Mouse (Mus musculus): ENCODE measurements around the gene Mknk1. TPM values are rescaled to one million over a fixed set of nuclear protein-coding genes. Genes with fewer than 3 reads are reported as not detected.

Gene Mknk1
- polyA plus RNA-seq, 1 experiment from 2014 or later: 43.1 TPM

DNA sequence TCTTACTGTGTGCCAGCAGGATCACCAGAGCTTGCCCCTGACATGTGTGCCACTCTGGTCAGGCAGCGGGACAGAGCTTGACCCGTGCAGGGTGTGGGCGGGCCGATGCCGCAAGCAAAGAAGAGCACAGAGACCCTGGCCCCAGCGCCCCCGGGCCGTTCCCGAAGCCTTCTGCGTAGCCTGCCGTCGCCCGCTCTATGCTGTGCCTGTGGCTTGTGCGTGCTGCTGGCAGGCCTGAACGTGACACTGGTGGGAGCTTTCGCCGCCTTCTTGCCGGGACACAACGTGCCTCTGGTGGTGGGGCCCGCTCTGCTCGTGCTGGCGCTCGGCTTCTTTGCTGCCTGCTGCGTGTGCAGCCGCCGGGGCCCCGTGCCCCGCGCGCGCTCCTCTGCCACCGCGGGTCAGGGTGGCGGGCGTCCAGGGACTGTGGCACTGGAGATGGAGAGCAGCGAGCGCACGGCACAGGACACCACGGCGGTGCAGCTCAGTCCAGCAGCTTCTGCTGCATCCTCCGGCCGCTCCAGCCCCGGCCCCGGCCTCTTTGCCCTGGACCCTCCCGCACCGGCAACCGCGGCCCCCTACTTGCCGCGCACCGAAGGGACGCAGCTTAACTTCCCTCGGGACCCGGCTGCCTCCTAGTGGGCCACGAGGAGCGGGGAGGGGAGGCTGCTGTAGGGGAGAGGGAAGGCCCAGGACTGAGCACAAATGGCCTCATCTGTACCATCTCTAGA lies 59.1 kb downstream of the Mknk1 start:
- H3K27ac ChIP-seq: no peak overlapping the region
- H3K36me3 ChIP-seq: no peaks in the 10 kb centered on the region
- H3K4me3 ChIP-seq (replicated peaks): peak overlapping the region; percentile 39
- peaks cover 53% of the 10 kb centered on the region for H3K27me3 ChIP-seq (replicated peaks)
- peaks cover 8% of the 10 kb centered on the region for H3K4me1 ChIP-seq
- H3K4me2 ChIP-seq: peak overlapping the region; percentile 77
- 1% methylated on average over 51 of the region's 56 CpGs for WGBS
- no peaks in the 10 kb centered on the region for H3K9me3 ChIP-seq
- 0 out of 2 replicates have a peak, but pooled peaks have one; percentile 48 for ATAC-seq (ENCODE audit: insufficient read depth, low FRiP score, low read depth)
- H3K9ac ChIP-seq: no peak overlapping the region

DNA sequence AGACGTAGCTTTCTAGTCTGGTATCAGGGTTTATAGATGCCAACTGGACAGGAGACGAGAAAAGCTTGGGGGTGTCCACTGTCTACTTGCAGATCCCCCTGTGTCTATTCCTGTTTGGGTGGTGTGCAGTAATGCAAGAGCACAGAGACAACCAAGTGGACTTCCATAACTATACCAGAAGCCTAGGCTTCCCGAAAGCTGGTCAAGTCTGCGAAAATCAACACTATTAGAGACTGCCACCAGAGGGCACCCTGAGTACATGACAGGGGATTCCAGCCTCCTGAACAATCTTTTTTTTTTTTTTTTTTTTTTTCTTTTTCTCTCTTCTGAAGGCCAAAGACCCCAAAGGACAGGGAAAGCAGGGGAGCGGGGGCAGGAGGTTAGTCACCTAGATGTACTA lies 63.8 kb downstream of the Mknk1 start:
- no peak overlapping the region for H3K27ac ChIP-seq
- H3K36me3 ChIP-seq: no peaks in the 10 kb centered on the region
- WGBS: 18% methylated on average over 5 of the region's 5 CpGs
- peaks cover 53% of the 10 kb centered on the region for H3K27me3 ChIP-seq (replicated peaks)
- H3K4me1 ChIP-seq: peaks cover 6% of the 10 kb centered on the region
- no peak overlapping the region for H3K4me2 ChIP-seq
- no peak overlapping the region for H3K9ac ChIP-seq
- no peaks in the 10 kb centered on the region for H3K9me3 ChIP-seq
- no peak for ATAC-seq (ENCODE audit: insufficient read depth, low FRiP score, low read depth)
- no peak overlapping the region for H3K4me3 ChIP-seq (replicated peaks)

DNA sequence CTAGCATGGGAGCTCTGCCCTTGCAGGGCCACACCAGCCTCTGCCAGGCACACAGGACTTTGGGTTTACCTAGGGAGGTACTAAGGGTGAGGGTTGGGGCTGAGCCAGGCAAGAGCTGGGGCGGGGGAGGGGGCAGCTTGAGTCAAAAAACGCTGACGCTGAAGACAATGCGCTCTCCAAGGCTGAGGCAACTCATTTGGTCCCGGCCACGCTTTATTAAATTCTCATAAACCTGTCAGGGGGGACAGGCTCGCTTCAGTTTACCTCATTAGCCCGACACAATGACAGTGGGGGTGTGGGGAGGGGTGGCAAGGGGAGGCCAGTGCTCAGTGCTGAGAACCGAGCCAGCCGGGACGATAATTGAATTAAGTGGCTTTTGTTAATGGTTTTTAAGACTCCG lies 65.4 kb downstream of the Mknk1 start:
- 17% methylated on average over 12 of the region's 12 CpGs for WGBS
- Histone ChIP-seq H3K9ac (no peak overlapping the region), H3K4me1 (no peaks in the 10 kb centered on the region), H3K4me3 (replicated peaks) (no peak overlapping the region), H3K27ac (no peak overlapping the region), H3K27me3 (replicated peaks) (peaks cover 41% of the 10 kb centered on the region), H3K4me2 (no peak overlapping the region), H3K36me3 (no peaks in the 10 kb centered on the region), H3K9me3 (no peaks in the 10 kb centered on the region)
- ATAC-seq (ENCODE audit: insufficient read depth, low FRiP score, low read depth): no peak

DNA sequence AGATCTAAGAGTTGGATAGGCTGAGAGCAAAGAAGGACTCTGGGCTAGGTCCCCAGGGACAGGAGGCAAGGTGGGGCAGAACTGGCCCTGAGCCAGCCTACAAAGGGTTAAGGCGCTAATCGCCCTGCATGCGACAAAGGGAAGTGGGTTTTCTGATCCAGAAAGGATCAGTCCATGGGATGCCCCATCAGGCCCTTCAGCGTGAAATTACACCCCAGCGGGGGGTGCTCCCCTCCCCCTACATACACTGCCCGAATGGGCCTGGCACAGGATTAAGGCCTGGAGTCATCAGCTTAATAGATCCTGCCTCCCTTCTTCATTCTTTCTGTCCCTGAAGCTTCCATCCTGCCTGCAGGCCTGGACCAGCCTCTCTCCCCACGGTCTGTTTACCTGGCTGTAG lies 66.7 kb downstream of the Mknk1 start:
- H3K9ac ChIP-seq: no peak overlapping the region
- ATAC-seq (ENCODE audit: insufficient read depth, low FRiP score, low read depth): no peak

DNA sequence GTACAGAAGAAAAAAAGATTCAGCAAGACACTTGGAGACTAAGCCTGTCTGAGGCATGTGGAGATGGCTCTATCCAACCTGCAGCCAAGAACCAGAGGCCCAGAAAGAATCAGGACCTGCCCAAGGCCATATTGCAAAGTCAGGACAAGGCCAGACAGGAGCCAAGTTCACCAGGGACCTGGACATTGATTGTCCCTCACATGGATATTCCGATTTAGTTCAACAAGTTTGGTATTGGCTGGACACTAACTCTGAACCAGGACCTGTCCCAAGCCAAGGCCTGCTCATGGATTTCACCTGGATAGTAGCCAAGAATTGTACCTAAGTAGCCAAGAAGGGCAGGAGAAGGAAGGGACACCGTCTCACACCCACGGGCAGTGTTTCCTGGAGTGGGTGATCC lies 67.8 kb downstream of the Mknk1 start:
- Histone ChIP-seq H3K27me3 (replicated peaks) (peaks cover 33% of the 10 kb centered on the region), H3K4me1 (no peaks in the 10 kb centered on the region), H3K36me3 (no peaks in the 10 kb centered on the region), H3K9ac (no peak overlapping the region), H3K4me3 (replicated peaks) (no peak overlapping the region), H3K9me3 (no peaks in the 10 kb centered on the region), H3K4me2 (no peak overlapping the region), H3K27ac (no peak overlapping the region)
- WGBS: 85% methylated on average over 3 of the region's 3 CpGs
- no peak for ATAC-seq (ENCODE audit: insufficient read depth, low FRiP score, low read depth)

More for the DNA sequence above, 66.7 kb downstream of the Mknk1 start:
- Histone ChIP-seq H3K4me3 (replicated peaks) (no peak overlapping the region), H3K27ac (no peak overlapping the region), H3K4me1 (no peaks in the 10 kb centered on the region), H3K4me2 (no peak overlapping the region), H3K36me3 (no peaks in the 10 kb centered on the region), H3K27me3 (replicated peaks) (peaks cover 33% of the 10 kb centered on the region), H3K9me3 (no peaks in the 10 kb centered on the region)
- WGBS: 26% methylated on average over 7 of the region's 7 CpGs

DNA sequence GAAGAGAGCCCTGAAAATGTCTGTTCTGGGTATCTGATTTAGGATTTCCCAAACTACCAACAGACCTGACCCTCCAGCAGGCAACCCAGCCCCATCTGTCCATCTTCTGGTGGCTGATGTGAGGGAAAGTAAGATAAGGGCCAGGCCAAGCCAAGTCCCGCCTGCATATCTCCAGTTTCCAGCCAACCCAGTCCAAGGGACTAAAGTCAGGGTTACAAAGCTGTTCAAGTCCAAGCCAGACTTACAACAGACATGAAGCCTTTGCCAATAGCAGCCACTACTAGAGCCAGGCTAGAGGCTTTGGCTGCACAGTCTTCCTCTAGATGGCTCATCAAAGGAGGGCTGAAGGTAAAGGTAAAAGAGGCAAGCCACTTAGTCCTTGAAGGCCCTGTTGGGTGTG lies 69.0 kb downstream of the Mknk1 start:
- H3K4me1 ChIP-seq: no peaks in the 10 kb centered on the region
- no peak overlapping the region for H3K4me2 ChIP-seq
- H3K27ac ChIP-seq: no peak overlapping the region
- H3K27me3 ChIP-seq (replicated peaks): peaks cover 26% of the 10 kb centered on the region; the same call in 1 of the 2 replicates
- H3K36me3 ChIP-seq: no peaks in the 10 kb centered on the region
- ATAC-seq (ENCODE audit: insufficient read depth, low FRiP score, low read depth): no peak
- H3K4me3 ChIP-seq (replicated peaks): no peak overlapping the region
- no peak overlapping the region for H3K9ac ChIP-seq
- 42% methylated on average over 1 of the region's 1 CpGs for WGBS
- no peaks in the 10 kb centered on the region for H3K9me3 ChIP-seq

DNA sequence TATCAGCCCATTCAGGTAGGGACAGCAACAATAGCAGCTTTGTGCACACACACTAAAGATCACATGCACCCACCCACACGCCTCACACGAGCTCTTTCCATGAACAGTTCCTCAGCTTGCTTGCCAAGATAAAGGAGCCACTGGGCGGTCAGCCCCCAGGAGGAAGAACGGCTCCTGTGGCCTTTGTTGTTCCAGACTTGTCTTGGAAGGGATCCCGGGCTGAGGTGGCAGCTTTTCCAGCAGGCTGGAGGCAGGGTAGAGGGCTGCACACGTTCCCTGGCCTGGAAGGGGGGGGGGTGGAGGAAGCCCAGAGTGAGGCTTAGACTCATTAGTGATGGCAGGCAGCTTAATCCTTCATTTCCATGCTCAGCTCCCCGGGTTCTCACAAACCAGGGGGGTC lies 69.6 kb downstream of the Mknk1 start:
- 19% methylated on average over 7 of the region's 7 CpGs for WGBS
- no peaks in the 10 kb centered on the region for H3K4me1 ChIP-seq
- no peaks in the 10 kb centered on the region for H3K9me3 ChIP-seq
- H3K36me3 ChIP-seq: no peaks in the 10 kb centered on the region
- no peak for ATAC-seq (ENCODE audit: insufficient read depth, low FRiP score, low read depth)
- H3K27me3 ChIP-seq (replicated peaks): peaks cover 25% of the 10 kb centered on the region; the same call in 1 of the 2 replicates
- no peak overlapping the region for H3K4me3 ChIP-seq (replicated peaks)
- H3K4me2 ChIP-seq: no peak overlapping the region
- no peak overlapping the region for H3K9ac ChIP-seq
- no peak overlapping the region for H3K27ac ChIP-seq

DNA sequence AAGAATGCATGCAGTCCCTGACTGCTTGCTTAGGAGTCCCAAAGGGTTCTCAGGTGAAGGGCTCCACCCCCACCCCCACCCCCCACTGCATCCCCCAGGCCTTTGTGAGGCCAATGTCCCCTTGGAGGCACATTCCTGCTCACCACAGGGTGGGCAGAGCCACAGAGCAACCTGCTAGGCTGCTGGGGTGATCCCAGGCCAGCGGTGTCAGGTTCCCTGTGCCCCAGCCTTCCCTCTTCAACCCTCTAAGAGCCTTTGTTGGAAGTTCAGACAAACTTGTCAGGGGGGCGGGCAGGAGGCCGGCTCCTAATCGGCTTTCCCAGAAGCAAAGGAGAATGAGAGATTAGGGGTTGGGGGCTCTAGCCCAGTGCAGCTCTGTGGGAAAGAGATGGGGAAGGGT lies 72.6 kb downstream of the Mknk1 start:
- Histone ChIP-seq H3K27ac (no peak overlapping the region), H3K27me3 (replicated peaks) (peaks cover 7% of the 10 kb centered on the region; the same call in 1 of the 2 replicates), H3K9ac (no peak overlapping the region), H3K36me3 (no peaks in the 10 kb centered on the region), H3K4me3 (replicated peaks) (no peak overlapping the region), H3K4me1 (no peaks in the 10 kb centered on the region), H3K4me2 (no peak overlapping the region), H3K9me3 (no peaks in the 10 kb centered on the region)
- 2% methylated on average over 4 of the region's 4 CpGs for WGBS
- ATAC-seq (ENCODE audit: insufficient read depth, low FRiP score, low read depth): no peak

DNA sequence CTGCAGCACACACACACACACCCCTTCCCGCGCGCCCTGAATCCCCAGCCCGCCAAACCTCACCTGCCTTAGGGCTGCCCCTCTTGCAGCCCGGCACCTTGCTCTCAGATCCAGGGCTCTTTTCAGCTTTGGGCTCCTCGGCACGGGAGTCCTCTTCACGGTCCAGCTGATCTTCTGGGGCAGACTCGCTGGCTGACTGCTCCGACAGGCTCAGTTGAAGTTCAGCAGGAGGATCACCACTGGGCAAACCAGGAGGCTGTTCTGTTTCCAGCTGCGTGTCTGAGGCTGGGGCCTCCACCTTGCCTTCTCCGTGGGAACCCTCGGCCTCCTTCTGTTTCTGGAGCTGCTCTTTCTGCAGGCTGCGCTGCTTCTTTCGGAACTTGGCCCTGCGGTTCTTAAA lies 80.9 kb downstream of the Mknk1 start:
- Histone ChIP-seq H3K27me3 (replicated peaks) (peaks cover 27% of the 10 kb centered on the region), H3K27ac (no peak overlapping the region), H3K9me3 (no peaks in the 10 kb centered on the region), H3K36me3 (no peaks in the 10 kb centered on the region), H3K4me1 (no peaks in the 10 kb centered on the region), H3K4me3 (replicated peaks) (no peak overlapping the region), H3K4me2 (no peak overlapping the region), H3K9ac (no peak overlapping the region)
- ATAC-seq (ENCODE audit: insufficient read depth, low FRiP score, low read depth): no peak
- 78% methylated on average over 16 of the region's 16 CpGs for WGBS

DNA sequence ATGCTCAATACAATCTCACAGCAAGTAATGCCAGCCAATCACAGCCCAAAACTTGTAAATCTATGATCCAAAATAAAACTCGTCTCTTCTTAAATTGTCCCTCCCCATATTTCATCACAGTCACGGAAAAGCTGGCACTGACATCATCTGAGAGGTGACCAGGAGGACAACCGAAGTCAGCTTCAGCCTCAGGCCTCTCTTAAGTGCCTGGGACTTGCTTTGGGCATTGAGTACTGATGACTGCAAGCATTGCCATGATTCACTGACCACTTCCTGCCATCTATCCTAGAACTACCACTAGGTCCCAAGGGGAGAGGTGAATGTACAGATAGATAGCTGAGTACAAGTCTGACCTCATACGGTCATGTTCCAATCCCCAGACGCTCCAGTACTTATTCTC lies 83.7 kb downstream of the Mknk1 start:
- H3K9me3 ChIP-seq: no peaks in the 10 kb centered on the region
- peaks cover 20% of the 10 kb centered on the region for H3K27me3 ChIP-seq (replicated peaks)
- no peak overlapping the region for H3K27ac ChIP-seq
- no peak for ATAC-seq (ENCODE audit: insufficient read depth, low FRiP score, low read depth)
- no peaks in the 10 kb centered on the region for H3K36me3 ChIP-seq
- H3K4me3 ChIP-seq (replicated peaks): no peak overlapping the region
- no peak overlapping the region for H3K9ac ChIP-seq
- H3K4me2 ChIP-seq: no peak overlapping the region
- H3K4me1 ChIP-seq: no peaks in the 10 kb centered on the region
- WGBS: 76% methylated on average over 5 of the region's 5 CpGs

DNA sequence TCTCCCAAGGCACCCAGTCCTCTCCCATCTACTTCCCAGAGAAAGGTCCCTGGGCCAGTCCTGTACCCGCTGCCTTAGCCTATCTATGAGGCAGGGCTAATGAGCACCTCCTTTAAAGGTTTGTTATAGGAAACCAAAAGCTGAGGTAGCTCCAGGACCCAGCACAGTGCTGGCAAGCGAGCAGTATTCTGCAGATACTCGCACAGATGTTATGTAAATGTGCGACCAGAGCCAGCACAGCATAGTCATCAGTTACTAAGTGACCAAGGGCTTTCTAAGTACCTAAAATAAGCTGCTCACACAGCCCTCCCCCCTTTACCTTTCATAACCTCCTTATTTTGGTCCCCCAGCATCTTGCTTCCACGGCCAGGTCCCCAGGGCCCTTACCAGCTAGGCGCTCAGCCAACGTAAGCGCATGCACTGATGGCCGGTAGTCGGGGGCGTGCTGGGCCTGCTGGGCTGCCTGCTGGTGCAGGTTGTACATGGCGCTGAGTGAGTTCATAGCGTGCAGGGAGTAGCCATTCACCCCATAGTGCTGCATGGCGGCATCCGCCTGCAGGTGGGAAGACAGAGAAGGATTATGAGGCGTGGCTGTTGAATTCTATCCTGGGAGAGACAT lies 84.4 kb downstream of the Mknk1 start:
- H3K9me3 ChIP-seq: no peaks in the 10 kb centered on the region
- no peaks in the 10 kb centered on the region for H3K4me1 ChIP-seq
- 68% methylated on average over 16 of the region's 16 CpGs for WGBS
- H3K4me3 ChIP-seq (replicated peaks): no peak overlapping the region
- peaks cover 17% of the 10 kb centered on the region for H3K27me3 ChIP-seq (replicated peaks)
- ATAC-seq (ENCODE audit: insufficient read depth, low FRiP score, low read depth): no peak
- H3K27ac ChIP-seq: no peak overlapping the region
- H3K9ac ChIP-seq: no peak overlapping the region
- H3K36me3 ChIP-seq: no peaks in the 10 kb centered on the region
- no peak overlapping the region for H3K4me2 ChIP-seq

DNA sequence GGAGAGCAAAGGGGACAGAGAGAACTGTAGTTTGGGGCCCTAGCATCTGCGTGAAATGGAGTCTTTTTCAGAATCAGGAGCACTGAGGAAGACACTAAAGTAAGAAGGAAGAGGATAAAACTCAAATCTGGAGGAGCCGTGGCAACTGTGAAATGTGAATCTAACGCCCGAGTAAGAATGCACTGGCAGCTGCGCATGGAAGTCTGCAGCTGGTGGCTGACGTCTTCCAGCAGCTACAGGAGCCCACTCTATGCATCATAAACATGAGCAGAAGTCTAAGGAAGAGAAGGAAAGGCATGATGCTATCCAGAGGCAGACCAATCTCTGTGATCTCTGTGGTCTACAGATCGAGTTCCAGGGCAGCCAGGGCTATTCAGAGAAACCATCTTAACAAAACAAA lies 88.6 kb downstream of the Mknk1 start:
- Histone ChIP-seq H3K36me3 (no peaks in the 10 kb centered on the region), H3K4me3 (replicated peaks) (no peak overlapping the region), H3K27ac (no peak overlapping the region), H3K27me3 (replicated peaks) (peaks cover 36% of the 10 kb centered on the region), H3K9me3 (no peaks in the 10 kb centered on the region), H3K9ac (no peak overlapping the region), H3K4me1 (no peaks in the 10 kb centered on the region), H3K4me2 (no peak overlapping the region)
- WGBS: 35% methylated on average over 7 of the region's 7 CpGs
- ATAC-seq (ENCODE audit: insufficient read depth, low FRiP score, low read depth): no peak
